ENCODE assay signal across 9 mouse cellular contexts in the genomic region with DNA sequence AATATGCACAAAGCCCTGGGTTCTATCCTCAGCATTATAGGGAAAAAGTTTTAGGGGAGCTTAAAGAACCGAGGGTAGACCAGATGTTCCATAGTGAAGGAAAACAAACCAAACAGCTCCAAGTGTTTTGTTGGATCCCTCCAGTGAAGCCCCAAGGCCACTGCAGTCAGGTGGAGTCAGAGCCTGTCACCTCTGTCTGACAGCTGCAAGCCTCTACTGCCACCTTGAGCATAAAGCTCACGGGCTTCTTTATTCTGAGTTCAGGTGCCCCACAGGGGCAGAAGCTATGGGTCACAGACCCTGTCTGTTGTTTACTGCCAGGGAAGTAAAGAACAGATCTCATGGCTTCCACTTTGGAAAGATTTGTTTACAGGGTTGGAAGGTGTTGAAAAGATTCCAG. TPM values are rescaled to one million over a fixed set of nuclear protein-coding genes. Genes with fewer than 3 reads are reported as not detected.
DNase-seq lines count a peak whose midpoint lies in the region; TF ChIP-seq lines count a peak whose summit lies in the region.
"Had no signal": no experiment of that assay in that cellular context is flagged by ENCODE, and none has a peak within 500 bp of the region (broad histone marks: within the 10 kb centered on the region; RNA-seq: fewer than 3 reads in every experiment).

No protein-coding gene starts in this region.

- H3K4me3 ChIP-seq in cerebellum, adult 2 months (replicated peaks; ENCODE audit: insufficient read depth, low read depth, low read length) = no peak overlapping the region
- H3K4me3 ChIP-seq in layer of hippocampus, adult 2 months = no peak overlapping the region
- H3K4me3 ChIP-seq: hindbrain, embryonic 12.5 days had no signal

- no peaks in the 10 kb centered on the region for H3K36me3 ChIP-seq in splenic B cell, adult 2 months (ENCODE audit: control insufficient read depth, insufficient read depth, low read length, poor library complexity, severe bottlenecking)
- H3K36me3 ChIP-seq: hindbrain, embryonic 12.5 days had no signal

- H3K27me3 ChIP-seq in cerebellum, adult 2 months (ENCODE audit: control insufficient read depth, insufficient read depth, low read length) = no peaks in the 10 kb centered on the region
- no peaks in the 10 kb centered on the region for H3K27me3 ChIP-seq in splenic B cell, adult 2 months (ENCODE audit: control insufficient read depth, insufficient read depth, low read length, poor library complexity, severe bottlenecking)

- no peak for TF ChIP-seq POLR2A in cerebellum, adult 2 months (IDR thresholded peaks at IDR 0.05; ENCODE audit: borderline replicate concordance, insufficient read depth, low read length)

- 62% methylated on average over 2 of the region's 2 CpGs for WGBS in cerebellum, adult 2 months

- DNase-seq in cerebellum, adult 2 months = no peak
- DNase-seq in cerebellum, postnatal 25 days = no peak
- DNase-seq in layer of hippocampus, adult 2 months (ENCODE audit: low spot score in 2 of 2) = no peak
- no peak for DNase-seq in layer of hippocampus, adult 9-10 months (ENCODE audit: low spot score)
- DNase-seq in adipocyte (ENCODE audit: low spot score) = peak; percentile 58
- peak; percentile 39 for DNase-seq in splenic B cell, adult 2 months (ENCODE audit: low read depth, low spot score)
- no peak for DNase-seq in urinary bladder, adult 2 months (ENCODE audit: low spot score)
- DNase-seq in left cerebral cortex, adult 11 months (ENCODE audit: low spot score) = no peak

- H3K27ac ChIP-seq in cerebellum, adult 2 months (ENCODE audit: insufficient read depth, low read length) = no peak overlapping the region
- H3K27ac ChIP-seq in layer of hippocampus, adult 2 months = no peak overlapping the region
- H3K27ac ChIP-seq: hindbrain, embryonic 12.5 days had no signal

- 0 out of 2 replicates have a peak, but pooled peaks have one; percentile 2 for TF ChIP-seq CTCF in cerebellum, adult 2 months (IDR thresholded peaks at IDR 0.05; ENCODE audit: borderline replicate concordance, insufficient read depth, low read depth, low read length)
- peak; percentile 65 for TF ChIP-seq CTCF in layer of hippocampus, adult 2 months (conservative IDR thresholded peaks at IDR 0.05)

- H3K4me1 ChIP-seq in cerebellum, adult 2 months (ENCODE audit: control insufficient read depth, insufficient read depth, low read length) = no peaks in the 10 kb centered on the region; the same call in 1 of the 2 replicates
- H3K4me1 ChIP-seq: hindbrain, embryonic 12.5 days had no signal

RNA-seq across cellular contexts. Expression of a gene that starts 47.2 kb away (rescaled TPM):
- polyA plus RNA-seq in cerebellum, adult 2 months (2012; rRNA removed) = 0.65 and 0.79 TPM in 2 replicates
- 1 to 10 TPM in 1 of 2 experiments, under 1 TPM in 1; 0.59 to 1.1 TPM for total RNA-seq in layer of hippocampus, adult 2 months (2021)
- polyA plus RNA-seq in urinary bladder, adult 2 months (2012; rRNA removed) = 0.04 and 0.07 TPM in 2 replicates

Comparison
In these comparisons a context has a peak if more than half of its experiments do, and no peak if none do; other contexts are left out.
1. DNase-seq: peak in adipocyte (single experiment) and splenic B cell, adult 2 months (single experiment); none in cerebellum, adult 2 months (0 of 2), cerebellum, postnatal 25 days (0 of 2), layer of hippocampus, adult 2 months (0 of 2), layer of hippocampus, adult 9-10 months (single experiment), urinary bladder, adult 2 months (single experiment) and left cerebral cortex, adult 11 months (single experiment).